Mouse (Mus musculus) limb, embryonic 14.5 days (tissue): ENCODE measurements around the gene Ntn1. TPM values are rescaled to one million over a fixed set of nuclear protein-coding genes. Genes with fewer than 3 reads are reported as not detected.
A peak's percentile ranks its signal among the peaks of the same experiment; 100 is the strongest.

Source experiments
- ATAC-seq: fragments of 200-750 bp; cut with Nextera tagmentation; 2 replicates; pipeline ENCODE4 v1.8.0; 2017; ENCODE audit warnings: low read depth, moderate number of reproducible peaks, moderate TSS enrichment; ENCODE audit not compliant: low FRiP score
- DNase-seq: peaks from one replicate; pipeline ENCODE4 v3.0.0-alpha.2; 2015; ENCODE audit warnings: low spot score
- H3K27ac ChIP-seq: fragments of 300-500 bp; sonication (generic); replicated peaks from 2 replicates; pipeline ENCODE4 v1.5.1; 2014; ENCODE audit warnings: low read depth, mild to moderate bottlenecking, low read length, moderate library complexity, mixed read lengths
- H3K27me3 ChIP-seq: fragments of 300-500 bp; sonication (generic); 2 replicates; pipeline ENCODE4 v1.6.1; 2014; ENCODE audit warnings: low read length, mixed read lengths; ENCODE audit not compliant: control insufficient read depth, insufficient read depth
- H3K36me3 ChIP-seq: fragments of 300-500 bp; sonication (generic); 2 replicates; pipeline ENCODE4 v1.6.1; 2014; ENCODE audit warnings: mild to moderate bottlenecking, low read length, moderate library complexity, mixed read lengths; ENCODE audit not compliant: control insufficient read depth, insufficient read depth
- H3K4me1 ChIP-seq: fragments of 300-500 bp; sonication (generic); 2 replicates; pipeline ENCODE4 v1.6.1; 2014; ENCODE audit warnings: antibody characterized with exemption, low read length, mixed read lengths; ENCODE audit not compliant: control insufficient read depth, insufficient read depth
- H3K4me2 ChIP-seq: fragments of 300-500 bp; sonication (generic); replicated peaks from 2 replicates; pipeline ENCODE4 v1.6.1; 2014; ENCODE audit warnings: low read depth, mild to moderate bottlenecking, low read length, moderate library complexity; ENCODE audit not compliant: severe bottlenecking
- H3K4me3 ChIP-seq: fragments of 300-500 bp; sonication (generic); replicated peaks from 2 replicates; pipeline ENCODE4 v1.5.1; 2014; ENCODE audit warnings: low read length
- H3K9ac ChIP-seq: fragments of 300-500 bp; sonication (generic); 2 replicates; pipeline ENCODE4 v1.6.1; 2014; ENCODE audit warnings: mild to moderate bottlenecking, low read depth, low read length, moderate library complexity; ENCODE audit not compliant: severe bottlenecking
- H3K9me3 ChIP-seq: fragments of 300-500 bp; sonication (generic); 2 replicates; pipeline ENCODE4 v1.6.1; 2016; ENCODE audit warnings: low read length; ENCODE audit not compliant: control insufficient read depth
- POLR2A ChIP-seq: fragments of 200-500 bp; IDR thresholded peaks from 2 replicates; pipeline ENCODE4 v1.8.0; 2012; ENCODE audit warnings: inconsistent platforms, mild to moderate bottlenecking, moderate library complexity, borderline replicate concordance; ENCODE audit not compliant: insufficient read depth, insufficient read length; ENCODE audit errors: extremely low read depth
- WGBS: fragments of 180-500 bp; shearing (Covaris S2); extraction: QIAGEN DNeasy Blood & Tissue Kit; methylation state at CpG from one replicate; pipeline ENCODE4 v1.1.7; 2014; 5-methylcytosine and 5-hydroxymethylcytosine counted together
- polyA plus RNA-seq, 2 experiments: library from polyadenylated mRNA; depleted of rRNA in 1 of 2; stranded (reverse) in 1 of 2; unstranded in 1 of 2; fragments of >200 nt; fragmentation: Nextera tagmentation in 1 of 2; extraction: Ambion mirVana in 1 of 2; gene quantifications; 2 replicates each; pipeline versions ENCODE4 v1.2.1 to v1.2.3; 2012 to 2014

Gene Ntn1
- polyA plus RNA-seq, 2 experiments: 4.7 to 18.5 TPM

GRCm38 (mm10) chr11:68342761-68343160 is 57.9 kb downstream of the Ntn1 start:
- no peak for TF ChIP-seq POLR2A
- no peak overlapping the region for H3K9ac ChIP-seq
- H3K9me3 ChIP-seq: no peaks in the 10 kb centered on the region
- peaks cover 11% of the 10 kb centered on the region; the same call in 1 of the 2 replicates for H3K4me1 ChIP-seq
- ATAC-seq (no peak), DNase-seq (no peak)
- no peaks in the 10 kb centered on the region for H3K27me3 ChIP-seq
- WGBS: 78% methylated on average over 5 of the region's 5 CpGs
- no peak overlapping the region for H3K27ac ChIP-seq
- no peaks in the 10 kb centered on the region for H3K36me3 ChIP-seq
- H3K4me3 ChIP-seq: no peak overlapping the region
- no peak overlapping the region for H3K4me2 ChIP-seq

GRCm38 (mm10) chr11:68342003-68342400 is 58.6 kb downstream of the Ntn1 start:
- H3K27me3 ChIP-seq: no peaks in the 10 kb centered on the region
- no peak overlapping the region for H3K4me3 ChIP-seq
- 54% methylated on average over 5 of the region's 5 CpGs for WGBS
- no peaks in the 10 kb centered on the region for H3K36me3 ChIP-seq
- H3K9me3 ChIP-seq: no peaks in the 10 kb centered on the region
- H3K4me2 ChIP-seq: no peak overlapping the region
- no peak for TF ChIP-seq POLR2A
- peaks cover 11% of the 10 kb centered on the region; the same call in 1 of the 2 replicates for H3K4me1 ChIP-seq
- no peak for DNase-seq
- H3K9ac ChIP-seq: no peak overlapping the region
- no peak for ATAC-seq
- no peak overlapping the region for H3K27ac ChIP-seq

GRCm38 (mm10) chr11:68341111-68342002 is 59.3 kb downstream of the Ntn1 start:
- Histone ChIP-seq H3K9me3 (no peaks in the 10 kb centered on the region), H3K4me1 (peaks cover 11% of the 10 kb centered on the region; the same call in 1 of the 2 replicates), H3K27ac (no peak overlapping the region), H3K36me3 (no peaks in the 10 kb centered on the region), H3K27me3 (no peaks in the 10 kb centered on the region), H3K4me2 (no peak overlapping the region), H3K4me3 (no peak overlapping the region), H3K9ac (no peak overlapping the region)
- WGBS: 61% methylated on average over 13 of the region's 13 CpGs
- TF ChIP-seq POLR2A: no peak
- DNase-seq (peak; percentile 32), ATAC-seq (no peak)

- 80% methylated on average over 3 of the region's 3 CpGs for WGBS
- no peaks in the 10 kb centered on the region for H3K36me3 ChIP-seq
- H3K4me1 ChIP-seq: peaks cover 11% of the 10 kb centered on the region; the same call in 1 of the 2 replicates
- H3K27me3 ChIP-seq: no peaks in the 10 kb centered on the region
- H3K27ac ChIP-seq: no peak overlapping the region
- H3K4me2 ChIP-seq: no peak overlapping the region
- no peak for TF ChIP-seq POLR2A
- no peak overlapping the region for H3K9ac ChIP-seq
- no peak overlapping the region for H3K4me3 ChIP-seq
- no peak for ATAC-seq
- no peaks in the 10 kb centered on the region for H3K9me3 ChIP-seq
- DNase-seq: no peak
These were observed 60.3 kb downstream of the Ntn1 start for GRCm38 (mm10) chr11:68340366-68340765.

GRCm38 (mm10) chr11:68339856-68340255 is 60.8 kb downstream of the Ntn1 start:
- H3K9me3 ChIP-seq: no peaks in the 10 kb centered on the region
- peaks cover 11% of the 10 kb centered on the region; the same call in 1 of the 2 replicates for H3K4me1 ChIP-seq
- no peak overlapping the region for H3K9ac ChIP-seq
- TF ChIP-seq POLR2A: no peak
- H3K4me2 ChIP-seq: no peak overlapping the region
- 95% methylated on average over 13 of the region's 13 CpGs for WGBS
- no peaks in the 10 kb centered on the region for H3K36me3 ChIP-seq
- no peaks in the 10 kb centered on the region for H3K27me3 ChIP-seq
- no peak overlapping the region for H3K4me3 ChIP-seq
- ATAC-seq (no peak), DNase-seq (no peak)
- H3K27ac ChIP-seq: no peak overlapping the region
